Mouse (Mus musculus) midbrain, embryonic 15.5 days (tissue): ENCODE data around the gene Hsf2. TPM values are rescaled to one million over a fixed set of nuclear protein-coding genes. Genes with fewer than 3 reads are reported as not detected.
"Not testable (repeated sequence)": the region's sequence is repeated elsewhere in the genome, so short reads cannot be mapped to it uniquely, and the experiment has no call there.

Source experiments
- ATAC-seq: fragments of 200-750 bp; cut with Nextera tagmentation; replicated peaks from 2 replicates; pipeline ENCODE4 v1.8.0; 2017; ENCODE audit warnings: moderate TSS enrichment
- H3K27ac ChIP-seq: fragments of 300-500 bp; sonication (generic); 2 replicates; pipeline ENCODE4 v1.5.1; 2015; ENCODE audit warnings: mild to moderate bottlenecking, inconsistent platforms
- H3K27me3 ChIP-seq: fragments of 300-500 bp; sonication (generic); replicated peaks from 2 replicates; pipeline ENCODE4 v1.6.1; 2015; ENCODE audit warnings: inconsistent platforms
- H3K36me3 ChIP-seq: fragments of 300-500 bp; sonication (generic); replicated peaks from 2 replicates; pipeline ENCODE4 v1.6.1; 2015; ENCODE audit warnings: inconsistent platforms
- H3K4me1 ChIP-seq: fragments of 300-500 bp; sonication (generic); 2 replicates; pipeline ENCODE4 v1.6.1; 2015; ENCODE audit warnings: inconsistent platforms
- H3K4me2 ChIP-seq: fragments of 300-500 bp; sonication (generic); 2 replicates; pipeline ENCODE4 v1.6.1; 2015; ENCODE audit warnings: inconsistent platforms, mild to moderate bottlenecking, moderate library complexity
- H3K4me3 ChIP-seq: fragments of 300-500 bp; sonication (generic); 2 replicates; pipeline ENCODE4 v1.5.1; 2015; ENCODE audit warnings: mild to moderate bottlenecking, inconsistent platforms
- H3K9ac ChIP-seq: fragments of 300-500 bp; sonication (generic); 2 replicates; pipeline ENCODE4 v1.6.1; 2015; ENCODE audit warnings: mild to moderate bottlenecking, inconsistent platforms
- H3K9me3 ChIP-seq: fragments of 300-500 bp; sonication (generic); 2 replicates; pipeline ENCODE4 v1.6.1; 2016; ENCODE audit warnings: inconsistent platforms
- WGBS: fragments of 180-500 bp; shearing (Covaris S2); methylation state at CpG from one replicate; pipeline ENCODE4 v1.1.7; 2015; ENCODE audit warnings: mixed read lengths; 5-methylcytosine and 5-hydroxymethylcytosine counted together
- polyA plus RNA-seq: library from polyadenylated mRNA; unstranded; fragments of >200 nt; fragmentation: Nextera tagmentation; extraction: Ambion mirVana; gene quantifications from 2 replicates; pipeline ENCODE4 v1.2.1, GENCODE M21; 2015

Hsf2 gene
- polyA plus RNA-seq, 1 experiment from 2014 or later, result 59.7 TPM

DNA sequence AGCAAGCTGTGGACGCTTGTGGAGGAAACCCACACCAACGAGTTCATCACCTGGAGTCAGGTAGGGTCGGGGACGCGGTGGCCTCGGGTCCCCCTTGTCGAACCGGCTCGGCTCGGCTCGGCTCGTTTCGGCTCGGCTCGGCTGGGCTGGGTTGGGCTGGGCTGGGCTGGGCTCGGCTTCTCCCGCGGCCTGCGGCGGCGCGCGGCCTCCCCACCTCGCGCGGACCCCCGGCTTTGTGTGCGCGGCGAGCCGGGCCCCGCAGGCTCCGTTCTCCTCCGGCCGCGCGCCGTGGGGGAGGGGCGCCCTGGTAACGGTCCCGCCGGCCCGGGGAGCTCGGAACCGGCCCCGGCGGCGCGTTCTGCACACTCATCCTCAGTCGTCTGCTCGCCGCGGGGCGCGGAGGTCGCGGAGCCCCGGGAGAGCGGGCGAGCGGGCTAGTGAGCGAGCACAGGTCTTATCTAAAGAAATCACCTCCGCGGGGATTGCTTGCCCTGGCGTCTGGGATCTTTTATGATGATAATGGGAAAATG, 422 bp downstream of the Hsf2 start:
- H3K36me3 ChIP-seq, result no peaks in the 10 kb centered on the region
- H3K27ac ChIP-seq, result peak overlapping the region; percentile 98
- WGBS, result 0% methylated on average over 64 of the region's 65 CpGs
- H3K27me3 ChIP-seq, result no peaks in the 10 kb centered on the region
- H3K4me3 ChIP-seq, result peak overlapping the region; percentile 97
- peak overlapping the region; percentile 95 for H3K9ac ChIP-seq
- ATAC-seq, result peak; percentile 90
- peak overlapping the region; percentile 66 for H3K4me2 ChIP-seq
- peaks cover 30% of the 10 kb centered on the region for H3K4me1 ChIP-seq
- no peaks in the 10 kb centered on the region for H3K9me3 ChIP-seq

DNA sequence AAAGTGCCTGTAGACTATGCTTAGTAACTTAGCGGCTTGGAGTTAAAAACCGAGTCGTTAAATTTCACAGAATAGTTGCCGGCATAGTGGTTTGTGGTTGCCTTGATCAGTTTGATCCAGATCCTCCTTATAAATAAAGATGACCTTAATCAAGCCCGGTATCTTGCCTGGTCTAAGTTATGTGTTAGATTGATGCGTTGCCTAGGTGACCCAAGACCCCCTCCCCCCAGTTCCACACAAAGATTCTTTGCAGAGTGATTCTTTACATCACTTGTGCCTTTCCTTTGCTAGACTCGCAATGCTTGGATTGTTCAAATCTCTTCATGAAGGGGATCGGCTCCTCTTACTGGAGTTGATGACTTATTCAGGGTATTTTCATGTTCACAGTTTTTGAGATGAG, 1.0 kb downstream of the Hsf2 start:
- H3K27me3 ChIP-seq, result no peaks in the 10 kb centered on the region
- H3K4me1 ChIP-seq, result peaks cover 30% of the 10 kb centered on the region
- ATAC-seq, result peak; percentile 12; the same call in 1 of the 2 replicates
- peak overlapping the region; percentile 95 for H3K9ac ChIP-seq
- H3K9me3 ChIP-seq, result no peaks in the 10 kb centered on the region
- H3K4me3 ChIP-seq, result peak overlapping the region; percentile 97
- WGBS, result 0% methylated on average over 8 of the region's 8 CpGs
- no peaks in the 10 kb centered on the region for H3K36me3 ChIP-seq
- peak overlapping the region; percentile 98 for H3K27ac ChIP-seq
- peak overlapping the region; percentile 66 for H3K4me2 ChIP-seq

DNA sequence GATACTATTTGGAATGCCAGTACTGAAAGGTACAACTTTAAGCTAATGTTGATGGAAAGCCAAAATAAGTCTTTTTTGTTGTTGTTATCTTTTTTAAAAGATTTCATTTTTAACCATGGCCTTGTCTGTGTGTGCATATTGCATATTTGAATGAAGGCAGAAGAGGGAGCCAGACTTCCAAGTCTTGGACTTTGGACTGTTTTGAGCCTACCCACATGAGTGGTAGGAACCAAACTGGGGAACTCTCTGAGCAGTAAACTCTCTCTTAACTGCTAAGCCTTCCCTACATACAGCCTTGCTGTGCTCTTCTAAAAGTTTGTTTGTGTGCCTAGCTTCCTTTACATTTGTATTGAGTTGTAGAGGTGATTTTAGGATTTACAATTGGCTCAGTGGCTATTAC, 2.4 kb downstream of the Hsf2 start:
- H3K27me3 ChIP-seq, result no peaks in the 10 kb centered on the region
- peak overlapping the region; percentile 97; the same call in 1 of the 2 replicates for H3K4me3 ChIP-seq
- no peaks in the 10 kb centered on the region for H3K36me3 ChIP-seq
- H3K4me2 ChIP-seq, result peak overlapping the region; percentile 66
- no peaks in the 10 kb centered on the region for H3K9me3 ChIP-seq
- no peak for ATAC-seq
- H3K9ac ChIP-seq, result no peak overlapping the region
- no peak overlapping the region for H3K27ac ChIP-seq
- peaks cover 30% of the 10 kb centered on the region for H3K4me1 ChIP-seq

DNA sequence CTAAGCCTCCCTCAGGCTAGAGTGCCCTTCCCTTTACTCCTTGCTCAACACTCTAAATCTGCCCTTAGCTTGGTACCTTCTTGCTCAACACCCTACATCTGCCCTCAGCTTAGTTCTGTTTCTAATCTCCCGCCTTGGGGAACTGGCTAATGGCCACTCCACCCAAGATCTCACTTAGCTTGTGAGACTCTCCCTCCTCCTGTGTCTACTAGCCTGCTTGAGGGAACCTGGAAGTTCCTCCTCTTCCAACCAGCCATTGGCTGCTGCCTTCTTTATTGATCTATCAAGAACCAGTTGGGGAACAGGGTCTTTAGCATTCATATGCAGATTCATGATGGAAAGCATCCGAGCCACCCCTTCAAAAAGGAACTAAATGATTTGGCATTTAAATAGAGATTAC, 5.9 kb downstream of the Hsf2 start:
- Histone ChIP-seq H3K4me3 (no peak overlapping the region), H3K9ac (no peak overlapping the region), H3K9me3 (no peaks in the 10 kb centered on the region), H3K27me3 (no peaks in the 10 kb centered on the region), H3K4me1 (peaks cover 30% of the 10 kb centered on the region), H3K27ac (no peak overlapping the region), H3K36me3 (peaks cover 8% of the 10 kb centered on the region; the same call in 1 of the 2 replicates), H3K4me2 (no peak overlapping the region)
- no peak for ATAC-seq
- 59% methylated on average over 2 of the region's 2 CpGs for WGBS

DNA sequence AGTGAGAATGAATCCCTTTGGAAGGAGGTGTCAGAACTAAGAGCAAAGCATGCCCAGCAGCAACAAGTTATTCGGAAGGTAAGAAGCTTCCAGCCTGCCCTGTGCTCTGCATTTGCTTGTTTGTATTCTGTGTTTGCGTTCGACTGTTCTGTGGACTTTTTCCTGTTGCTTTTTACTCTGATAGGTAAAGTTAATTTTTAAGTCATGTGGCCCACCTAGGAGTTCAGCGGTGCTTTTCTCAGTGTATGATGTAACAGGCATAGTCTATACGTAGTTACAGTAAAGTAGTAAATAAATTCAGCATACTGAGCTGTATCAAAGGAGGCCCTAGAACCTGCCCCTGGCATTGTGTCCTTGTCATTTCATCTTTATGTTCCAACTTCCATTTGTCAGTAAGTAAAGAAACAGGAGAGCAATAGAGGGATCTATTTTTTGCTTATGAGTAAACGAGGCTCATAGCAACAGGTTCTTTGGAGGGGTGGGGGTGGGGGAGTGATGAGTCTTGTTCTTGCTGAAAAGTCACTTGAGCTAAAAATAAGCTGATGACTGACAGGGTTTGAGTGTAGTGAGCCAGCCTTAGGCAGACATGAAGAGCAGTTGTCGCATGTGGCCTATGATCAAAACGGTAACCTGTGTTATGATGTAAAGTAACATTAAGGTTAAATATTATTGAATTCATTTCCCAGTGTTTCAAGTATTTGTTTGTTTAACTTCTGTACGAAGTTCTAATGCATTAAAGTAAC, 13.4 kb downstream of the Hsf2 start:
- whole genome bisulfite sequencing, result 90% methylated on average over 9 of the region's 9 CpGs
- H3K36me3 ChIP-seq, result peaks cover 16% of the 10 kb centered on the region; the same call in 1 of the 2 replicates
- no peak overlapping the region for H3K4me3 ChIP-seq
- H3K27ac ChIP-seq, result no peak overlapping the region
- no peak for ATAC-seq
- no peak overlapping the region for H3K4me2 ChIP-seq
- no peaks in the 10 kb centered on the region for H3K9me3 ChIP-seq
- no peaks in the 10 kb centered on the region for H3K4me1 ChIP-seq
- no peak overlapping the region for H3K9ac ChIP-seq
- H3K27me3 ChIP-seq, result no peaks in the 10 kb centered on the region

DNA sequence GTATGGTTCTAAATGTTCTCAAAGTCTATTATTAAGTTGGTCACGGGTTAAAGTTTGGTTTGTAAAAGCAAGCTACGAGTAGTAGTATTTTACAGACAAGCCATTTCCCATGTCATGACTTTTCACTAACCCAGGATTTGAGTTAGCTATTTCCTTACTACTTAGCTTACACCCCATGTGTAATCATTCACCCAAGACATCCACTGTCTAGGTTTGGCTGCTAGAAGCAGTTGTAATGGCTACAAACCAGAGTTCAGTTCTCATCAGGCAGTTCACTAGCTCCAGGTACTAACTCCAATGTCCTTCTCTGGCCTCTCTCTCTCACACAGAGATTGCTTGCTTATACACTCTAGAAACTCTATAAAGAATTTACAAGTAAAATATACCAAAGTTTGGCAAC, 28.4 kb downstream of the Hsf2 start:
- H3K4me1 ChIP-seq, result no peaks in the 10 kb centered on the region
- peaks cover 51% of the 10 kb centered on the region for H3K36me3 ChIP-seq
- no peaks in the 10 kb centered on the region for H3K27me3 ChIP-seq
- H3K4me2 ChIP-seq, result no peak overlapping the region
- H3K27ac ChIP-seq, result no peak overlapping the region
- no peak overlapping the region for H3K9ac ChIP-seq
- 92% methylated on average over 2 of the region's 2 CpGs for WGBS
- no peaks in the 10 kb centered on the region for H3K9me3 ChIP-seq
- no peak overlapping the region for H3K4me3 ChIP-seq
- ATAC-seq, result no peak

DNA sequence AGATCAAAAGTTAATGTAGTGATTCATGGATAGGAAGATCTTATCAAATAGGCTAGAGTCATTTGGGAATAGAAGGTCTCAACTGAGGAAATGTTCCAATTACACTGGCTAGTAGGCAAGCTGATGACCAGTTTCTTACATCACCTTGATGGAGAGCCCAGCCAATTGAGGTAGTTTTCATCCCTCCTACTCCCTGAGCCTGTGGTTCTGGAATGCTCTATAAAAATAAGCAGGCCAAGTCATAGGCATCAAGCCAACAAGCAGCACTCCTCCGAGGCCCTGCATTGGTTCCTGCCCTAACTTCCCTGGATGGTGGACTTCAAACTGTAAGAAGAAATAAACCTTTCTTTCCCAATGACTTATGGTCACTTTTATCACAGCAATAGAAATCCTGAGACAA, 29.1 kb downstream of the Hsf2 start:
- ATAC-seq, result no peak
- Histone ChIP-seq H3K4me1 (no peaks in the 10 kb centered on the region), H3K4me3 (no peak overlapping the region), H3K36me3 (peaks cover 51% of the 10 kb centered on the region), H3K4me2 (no peak overlapping the region), H3K9ac (no peak overlapping the region), H3K9me3 (no peaks in the 10 kb centered on the region), H3K27me3 (no peaks in the 10 kb centered on the region), H3K27ac (no peak overlapping the region)
- 88% methylated on average over 1 of the region's 1 CpGs for WGBS

DNA sequence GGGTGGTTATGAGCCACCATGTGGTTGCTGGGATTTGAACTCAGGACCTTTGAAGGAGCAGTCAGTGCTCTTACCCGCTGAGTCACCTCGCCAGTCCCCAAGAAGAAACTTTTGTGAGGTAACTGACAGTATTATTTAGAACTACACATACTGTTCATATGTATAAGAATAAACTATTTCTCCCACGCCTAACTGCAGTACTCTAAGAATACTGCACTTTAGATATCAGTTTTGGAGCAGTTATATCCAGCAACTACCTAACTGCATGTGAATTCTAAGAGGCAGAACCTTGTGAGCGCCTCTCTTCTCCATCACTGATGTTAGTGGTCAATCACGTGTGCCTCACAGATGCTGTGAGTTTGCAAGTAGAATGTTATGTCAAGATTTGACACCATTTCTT, 40.3 kb downstream of the Hsf2 start:
- H3K4me2 ChIP-seq, result no peak overlapping the region
- no peaks in the 10 kb centered on the region for H3K27me3 ChIP-seq
- ATAC-seq, result no peak
- no peaks in the 10 kb centered on the region for H3K9me3 ChIP-seq
- no peak overlapping the region for H3K9ac ChIP-seq
- WGBS, result 94% methylated on average over 5 of the region's 5 CpGs
- no peak overlapping the region for H3K27ac ChIP-seq
- H3K4me1 ChIP-seq, result peaks cover 37% of the 10 kb centered on the region
- H3K4me3 ChIP-seq, result no peak overlapping the region
- peaks cover 22% of the 10 kb centered on the region for H3K36me3 ChIP-seq

DNA sequence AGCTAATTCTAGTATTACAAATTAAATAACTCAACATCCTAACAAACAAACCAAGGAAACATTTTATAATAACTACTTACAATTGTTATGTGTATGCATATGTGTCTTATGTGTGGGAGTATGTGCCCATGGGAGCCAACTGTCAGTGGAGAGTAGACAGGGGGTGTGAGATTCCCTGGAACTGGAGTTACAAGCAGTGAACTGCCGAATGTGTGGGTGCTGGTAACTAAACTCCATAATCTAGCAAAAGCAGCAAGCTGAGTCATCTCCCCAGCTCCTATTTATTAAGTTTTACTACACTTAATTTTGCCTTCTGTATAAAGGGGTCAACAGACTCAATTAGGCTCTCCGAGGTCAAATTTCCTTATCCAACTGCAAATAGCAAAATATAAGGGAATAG, 44.9 kb downstream of the Hsf2 start:
- Histone ChIP-seq H3K27ac (no peak overlapping the region), H3K4me3 (peak overlapping the region; percentile 78), H3K4me1 (peaks cover 37% of the 10 kb centered on the region), H3K9ac (peak overlapping the region; percentile 97), H3K9me3 (no peaks in the 10 kb centered on the region), H3K4me2 (peak overlapping the region; percentile 73), H3K27me3 (no peaks in the 10 kb centered on the region), H3K36me3 (no peaks in the 10 kb centered on the region; the same call in 1 of the 2 replicates)
- WGBS, result 57% methylated on average over 2 of the region's 2 CpGs
- ATAC-seq, result no peak

DNA sequence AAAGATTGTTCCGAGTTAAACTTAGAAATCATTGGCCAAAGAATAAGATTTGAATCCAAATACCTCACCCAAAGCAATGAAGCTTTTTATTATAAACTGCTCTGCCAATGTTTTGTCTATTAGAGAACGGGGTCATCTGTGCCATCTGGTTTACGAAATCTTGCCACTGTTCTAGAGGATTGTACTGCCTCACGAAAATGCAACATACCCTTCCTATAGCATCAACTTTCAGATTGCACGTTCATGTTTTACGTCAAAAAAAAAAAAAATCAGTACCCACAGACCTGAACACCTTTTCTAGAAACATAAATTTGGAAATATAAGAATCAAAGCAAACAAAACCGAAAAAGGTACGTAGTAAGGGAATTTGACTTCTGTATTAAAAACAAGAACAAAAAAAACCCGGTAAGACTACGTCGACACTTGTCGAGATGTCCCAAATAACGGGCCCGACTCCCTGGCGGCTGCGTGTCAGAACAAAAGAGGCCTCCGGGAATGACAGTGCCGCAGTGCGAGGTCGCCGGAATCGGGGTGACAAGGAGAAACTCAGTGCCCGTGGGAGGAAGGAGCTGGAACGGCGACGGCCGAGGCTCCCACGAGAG, 45.5 kb downstream of the Hsf2 start:
- 3% methylated on average over 28 of the region's 28 CpGs for WGBS
- ATAC-seq, result no peak
- Histone ChIP-seq H3K36me3 (no peaks in the 10 kb centered on the region; the same call in 1 of the 2 replicates), H3K9me3 (no peaks in the 10 kb centered on the region), H3K9ac (peak overlapping the region; percentile 97), H3K27ac (peak overlapping the region; percentile 98), H3K27me3 (no peaks in the 10 kb centered on the region), H3K4me3 (peak overlapping the region; percentile 78), H3K4me1 (peaks cover 37% of the 10 kb centered on the region), H3K4me2 (peak overlapping the region; percentile 73)

DNA sequence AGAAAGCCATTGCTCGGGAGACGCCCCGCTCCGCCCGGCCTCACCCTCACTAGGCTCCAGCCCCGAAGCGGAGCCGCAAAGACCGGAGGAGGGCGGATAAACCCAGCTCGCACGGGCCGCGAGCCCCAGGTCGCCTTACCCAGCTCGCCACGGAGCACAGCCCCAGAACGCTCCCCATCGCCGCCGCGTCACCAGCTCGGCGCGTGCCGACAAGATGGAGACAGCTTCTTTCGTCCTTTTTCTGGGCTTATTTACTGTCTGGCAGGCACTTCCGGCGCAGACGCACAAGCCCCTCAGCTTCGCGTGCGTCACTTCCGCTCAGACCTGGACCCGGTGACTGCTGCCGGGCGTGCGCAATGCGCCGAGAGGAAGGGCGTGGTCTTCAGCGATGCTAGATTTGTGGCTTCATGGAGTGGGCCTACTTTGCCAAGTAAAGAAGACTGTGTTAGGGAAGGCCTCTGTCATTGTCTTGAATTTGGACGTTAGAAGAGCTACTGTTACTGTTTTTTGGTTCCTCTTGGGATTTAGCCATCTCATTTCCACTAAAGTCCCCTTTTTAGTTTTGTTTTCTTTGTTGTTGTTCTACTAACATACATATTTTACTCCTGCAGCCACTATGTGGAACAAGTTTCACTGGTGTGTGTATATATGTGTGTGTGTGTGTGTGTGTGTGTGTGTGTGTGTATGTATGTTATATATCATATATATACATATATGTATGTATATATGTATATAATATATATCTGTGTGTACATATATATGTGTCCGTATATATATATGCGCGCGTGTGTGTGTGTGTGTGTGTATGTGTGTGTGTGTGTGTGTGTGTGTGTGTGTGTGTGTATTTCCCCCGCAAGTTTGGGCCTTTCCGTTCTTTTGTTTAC, 46.3 kb downstream of the Hsf2 start, which contains the start of gene Serinc1:
Gene Serinc1, minus strand, starts transcription at position 313 of the 884 bp plus-strand sequence.
- Histone ChIP-seq H3K9me3 (no peaks in the 10 kb centered on the region), H3K4me1 (peaks cover 32% of the 10 kb centered on the region), H3K9ac (peak within 1 kb of the TSS; percentile 97), H3K27ac (peak within 1 kb of the TSS; percentile 98), H3K4me3 (peak within 1 kb of the TSS; percentile 78), H3K4me2 (peak within 1 kb of the TSS; percentile 73), H3K36me3 (no peaks in the 10 kb centered on the region), H3K27me3 (no peaks in the 10 kb centered on the region)
- WGBS, result 12% methylated on average over 49 of the region's 49 CpGs
- peak; percentile 100 for ATAC-seq

DNA sequence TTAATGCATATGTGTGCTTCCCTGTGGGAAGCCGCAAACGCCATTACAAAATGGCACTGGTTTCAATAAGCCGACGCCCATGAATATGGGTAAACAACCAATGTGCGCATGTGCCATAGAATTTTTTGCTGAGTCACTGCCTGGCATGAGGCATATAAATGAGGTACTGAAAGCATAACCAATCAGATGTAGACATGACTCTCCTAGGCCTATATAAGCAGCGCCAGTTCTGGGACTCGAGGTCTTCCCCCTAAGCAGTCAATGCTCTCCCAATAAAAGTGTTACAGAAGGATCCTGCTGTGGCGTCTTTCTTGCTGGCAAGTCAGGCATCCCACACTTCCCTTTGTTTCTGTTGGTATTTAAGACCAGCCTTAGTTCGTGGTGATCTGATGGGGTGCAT, 57.7 kb downstream of the Hsf2 start:
- H3K36me3 ChIP-seq, H3K4me3 ChIP-seq, H3K9me3 ChIP-seq, H3K27me3 ChIP-seq, H3K4me1 ChIP-seq, H3K27ac ChIP-seq, H3K9ac ChIP-seq, H3K4me2 ChIP-seq, ATAC-seq: not testable (repeated sequence)
- WGBS, result 78% methylated on average over 9 of the region's 9 CpGs
